Mouse (Mus musculus) neutrophil, adult 5-6 weeks (primary cell): ENCODE measurements around the gene Teddm1a. TPM values are rescaled to one million over a fixed set of nuclear protein-coding genes. Genes with fewer than 3 reads are reported as not detected.

ENCODE experiments used
- ATAC-seq: fragments of 151-379, 151-347 bp; 2 replicates; pipeline ENCODE4 v1.8.0; 2017; ENCODE audit warnings: mild to moderate bottlenecking, moderate TSS enrichment; ENCODE audit not compliant: insufficient number of reproducible peaks, poor library complexity, low FRiP score, severe bottlenecking; ENCODE audit errors: extremely low read depth
- total RNA-seq: library from RNA; stranded (forward); fragments of 200-1000 nt; gene quantifications from 2 replicates; pipeline ENCODE4 v1.2.3, GENCODE M21; 2017

Gene Teddm1a
- total RNA-seq, 1 experiment from 2014 or later, result not detected

- ATAC-seq, result no peak
These were observed 45.5 kb downstream of the Teddm1a start for GRCm38 (mm10) chr1:153937025-153937424.

- no peak for ATAC-seq
These were observed 49.4 kb downstream of the Teddm1a start for GRCm38 (mm10) chr1:153940986-153941385.

Other genes starting within 250 kb of the Teddm1a start
- not detected in 2 replicates for gene Rgs8, start 238.7 kb upstream of the Teddm1a start, total RNA-seq
- not detected in 2 replicates for gene Rgs16, start 151.4 kb upstream of the Teddm1a start, total RNA-seq
- gene Rnasel, start 142.3 kb upstream of the Teddm1a start, total RNA-seq, result 159 and 184 TPM in 2 replicates
- gene Rgsl1, start 47.6 kb upstream of the Teddm1a start, total RNA-seq, result 0.25 TPM in 1 of 2 replicates, not detected in the other
- 0.25 TPM in 1 of 2 replicates, not detected in the other for gene Teddm1b, start 17.4 kb upstream of the Teddm1a start, total RNA-seq
- 77.4 and 82.9 TPM in 2 replicates for gene Glul, start 8.2 kb downstream of the Teddm1a start, total RNA-seq
- 1.1 and 1.5 TPM in 2 replicates for gene Teddm2, start 8.5 kb downstream of the Teddm1a start, total RNA-seq